Mouse (Mus musculus) inflammation-experienced regulatory T-cells, adult 6 months (primary cell): ENCODE data around the gene Pbrm1. TPM values are rescaled to one million over a fixed set of nuclear protein-coding genes. Genes with fewer than 3 reads are reported as not detected.
A peak's percentile ranks its signal among the peaks of the same experiment; 100 is the strongest.

ENCODE experiments used
- ATAC-seq: one replicate; pipeline ENCODE4 v1.8.0; 2017
- polyA plus RNA-seq, 3 experiments: library from polyadenylated mRNA; unstranded; fragments of 100-300 nt; shearing (Covaris generic); gene quantifications; one replicate each; pipeline ENCODE4 v1.2.1; 2017

The Pbrm1 gene
- polyA plus RNA-seq, 3 experiments from 2014 or later = 45.2 to 57.3 (median 54.1) TPM

- no peak for ATAC-seq
Observed at GRCm38 (mm10) chr14:31134015-31135000, 115.4 kb downstream of the Pbrm1 start.

DNA sequence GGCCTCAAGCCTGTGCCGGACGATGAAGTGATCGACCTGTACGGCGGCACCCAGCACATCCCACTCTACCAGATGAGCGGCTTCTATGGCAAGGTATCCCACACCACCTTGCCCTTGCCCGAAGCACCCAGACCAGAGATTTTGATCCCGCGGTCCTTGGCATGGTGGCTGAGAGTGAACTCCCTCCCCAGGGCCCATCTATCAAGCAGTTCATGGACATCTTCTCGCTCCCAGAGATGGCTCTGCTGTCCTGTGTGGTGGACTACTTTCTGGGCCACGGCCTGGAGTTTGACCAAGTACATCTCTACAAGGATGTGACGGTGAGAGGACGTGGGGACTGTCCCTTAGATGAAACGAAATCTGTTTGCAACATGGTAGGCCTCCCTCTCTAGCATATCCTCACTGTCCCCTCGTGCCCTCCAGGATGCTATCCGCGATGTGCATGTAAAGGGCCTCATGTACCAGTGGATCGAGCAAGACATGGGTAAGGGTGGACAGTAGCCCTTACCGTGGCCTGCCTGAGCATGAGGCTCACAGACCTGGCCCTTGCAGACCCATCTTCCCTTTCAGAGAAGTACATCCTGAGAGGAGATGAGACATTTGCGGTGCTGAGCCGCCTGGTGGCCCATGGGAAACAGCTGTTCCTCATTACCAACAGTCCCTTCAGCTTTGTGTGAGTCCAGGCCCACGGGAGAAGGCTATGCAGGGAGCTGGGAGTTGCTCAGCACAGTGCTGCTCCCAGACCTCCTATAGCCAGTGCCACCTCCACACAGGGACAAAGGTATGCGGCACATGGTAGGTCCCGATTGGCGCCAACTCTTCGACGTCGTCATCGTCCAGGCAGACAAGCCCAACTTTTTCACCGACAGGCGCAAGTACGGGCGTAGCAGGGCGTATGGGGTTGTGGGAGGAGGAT, 116.8 kb downstream of the Pbrm1 start:
- ATAC-seq = no peak

- no peak for ATAC-seq
Observed at GRCm38 (mm10) chr14:31136411-31137280, 117.7 kb downstream of the Pbrm1 start.

GRCm38 (mm10) chr14:31137281-31137595, 118.3 kb downstream of the Pbrm1 start:
- ATAC-seq = no peak

- ATAC-seq = no peak
Observed at GRCm38 (mm10) chr14:31137791-31138190, 118.9 kb downstream of the Pbrm1 start.

GRCm38 (mm10) chr14:31138219-31138896, 119.4 kb downstream of the Pbrm1 start:
- no peak for ATAC-seq

- no peak for ATAC-seq
Observed at GRCm38 (mm10) chr14:31138897-31139429, 120.0 kb downstream of the Pbrm1 start.

- no peak for ATAC-seq
Observed at GRCm38 (mm10) chr14:31139666-31140065, 120.7 kb downstream of the Pbrm1 start.

GRCm38 (mm10) chr14:31140141-31140540, 121.2 kb downstream of the Pbrm1 start:
- no peak for ATAC-seq

DNA sequence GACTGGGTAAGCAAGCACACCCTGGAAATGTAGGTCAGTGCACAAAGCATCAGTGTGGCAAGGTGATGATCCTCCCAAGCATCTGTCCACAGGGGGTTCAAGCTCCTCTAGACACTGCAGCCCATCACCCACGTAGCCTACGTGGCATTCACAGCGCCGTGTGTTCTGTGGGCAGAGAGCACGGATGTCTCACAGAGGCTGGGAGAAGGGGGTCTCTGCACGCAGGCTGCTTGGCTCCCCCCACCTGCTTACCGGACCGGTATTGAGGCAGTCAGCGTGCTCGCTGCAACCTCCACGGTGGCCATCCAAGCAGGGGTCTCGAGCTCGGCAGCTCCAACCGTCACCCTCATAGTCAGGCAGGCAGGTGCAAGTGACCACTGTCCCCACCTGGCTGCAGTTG, 122.1 kb downstream of the Pbrm1 start:
- no peak for ATAC-seq

GRCm38 (mm10) chr14:31145694-31146093, 126.8 kb downstream of the Pbrm1 start:
- ATAC-seq = no peak

DNA sequence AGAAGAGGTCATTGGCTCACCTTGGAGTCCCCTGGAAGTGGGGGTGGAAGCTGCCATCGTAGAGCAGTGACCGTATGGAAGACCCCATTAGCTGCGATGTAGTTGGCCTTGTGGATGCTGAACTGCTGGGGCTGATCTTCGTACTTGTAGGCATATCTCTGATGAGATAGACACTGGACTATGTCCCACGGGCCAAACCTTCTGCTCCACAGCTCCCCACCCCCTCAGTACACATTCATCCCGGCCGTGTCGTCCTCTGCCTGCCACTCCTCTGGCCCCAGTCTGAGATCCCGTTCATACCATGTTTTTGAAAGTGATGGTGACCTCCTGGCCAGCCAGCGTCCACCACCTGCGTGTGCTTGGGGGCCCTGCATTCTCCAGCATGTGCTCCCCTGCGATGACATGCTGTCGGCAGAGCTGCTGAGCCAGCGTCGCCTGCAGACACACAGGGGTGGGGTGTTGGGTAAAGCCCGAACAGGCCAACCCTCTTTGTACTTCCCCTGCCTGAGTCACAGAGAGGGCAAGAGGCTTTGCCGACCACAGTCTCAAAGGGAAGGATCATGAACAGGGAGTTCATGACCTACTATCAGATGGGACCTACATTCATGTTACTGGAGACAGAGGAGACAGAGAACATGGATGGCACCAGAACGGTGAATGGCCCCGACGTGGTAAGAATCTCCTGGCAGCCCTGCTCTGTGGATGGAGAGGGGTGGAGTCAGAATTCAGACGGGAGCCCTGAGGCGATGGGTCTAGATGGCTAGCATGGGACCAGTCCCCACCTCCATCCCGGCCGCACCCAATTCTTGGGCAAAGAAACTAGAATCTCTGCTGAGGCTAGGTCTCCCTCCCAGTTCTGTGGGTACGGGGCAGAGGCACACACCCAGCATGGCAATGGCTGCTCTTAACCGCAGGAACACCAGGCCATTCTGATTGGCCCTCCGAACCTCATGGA, 141.5 kb downstream of the Pbrm1 start:
- peak; percentile 63 for ATAC-seq

DNA sequence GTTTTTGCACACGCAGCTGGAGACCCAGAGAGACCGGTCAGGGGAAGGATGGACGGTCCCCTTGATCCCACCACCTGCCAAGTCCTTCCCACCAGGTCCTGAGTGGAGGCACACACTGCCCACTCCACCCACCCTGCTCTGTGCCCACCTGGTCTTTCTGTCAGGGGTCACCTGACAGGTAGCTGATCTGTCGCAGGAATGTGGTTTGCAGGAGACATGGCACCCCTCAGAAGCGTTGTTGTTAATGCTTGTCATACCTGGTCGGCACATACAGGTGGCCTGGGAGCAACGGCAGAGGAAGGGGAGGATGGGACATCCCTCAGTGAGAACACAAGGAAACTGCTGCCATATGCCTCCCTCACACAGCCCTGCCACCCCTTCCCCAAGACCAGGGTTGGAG, 142.3 kb downstream of the Pbrm1 start:
- no peak for ATAC-seq

GRCm38 (mm10) chr14:31161638-31162037, 142.7 kb downstream of the Pbrm1 start:
- ATAC-seq = no peak

- ATAC-seq = no peak
Observed at GRCm38 (mm10) chr14:31164067-31164466, 145.1 kb downstream of the Pbrm1 start.

DNA sequence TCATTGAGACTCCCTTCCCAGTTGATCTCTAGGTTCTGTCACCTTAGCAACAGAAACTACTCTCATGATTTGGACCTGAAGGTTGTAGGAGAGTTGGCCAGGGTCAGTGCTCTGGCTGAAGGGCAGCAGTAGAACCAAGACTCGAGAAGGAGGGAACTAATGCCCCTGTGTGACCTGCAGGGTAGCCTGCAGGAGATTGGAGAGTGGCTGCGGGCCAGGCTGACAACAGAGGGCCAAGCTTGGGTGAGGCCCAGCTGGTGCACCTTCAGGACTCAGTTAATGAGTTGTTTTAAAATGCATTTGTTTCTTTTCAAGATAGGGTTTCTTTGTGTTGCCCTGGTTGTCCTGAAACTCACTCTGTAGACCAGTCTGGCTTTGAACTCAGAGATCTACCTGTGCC, 146.1 kb downstream of the Pbrm1 start:
- ATAC-seq = no peak

GRCm38 (mm10) chr14:31165458-31165857, 146.5 kb downstream of the Pbrm1 start:
- ATAC-seq = no peak

- no peak for ATAC-seq
Observed at GRCm38 (mm10) chr14:31165991-31166630, 147.2 kb downstream of the Pbrm1 start.

DNA sequence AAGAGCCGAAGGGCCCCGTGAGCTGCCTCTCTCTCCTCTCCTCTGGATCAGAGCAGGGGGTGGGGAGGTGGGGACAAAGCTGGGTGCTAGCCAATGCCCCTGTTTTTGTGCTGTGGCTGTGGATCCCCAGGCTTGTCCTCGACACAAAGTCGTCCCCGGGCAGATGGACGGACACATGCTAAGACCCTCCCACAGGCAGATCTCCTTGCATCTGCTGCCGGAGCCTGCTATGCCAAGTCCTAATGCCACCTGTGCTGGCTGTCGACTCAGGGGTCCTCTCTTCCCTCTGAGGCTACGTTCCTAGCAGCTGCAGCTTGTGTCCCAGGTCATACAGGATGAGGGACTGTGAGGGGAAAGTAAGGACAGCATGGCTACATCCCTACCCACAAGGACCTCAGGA, 147.9 kb downstream of the Pbrm1 start:
- no peak for ATAC-seq

- ATAC-seq = no peak
Observed at GRCm38 (mm10) chr14:31168425-31168824, 149.5 kb downstream of the Pbrm1 start, which contains the start of gene Stab1. Gene Stab1 (minus strand): TSS chr14:31168641.
